Mouse (Mus musculus): ENCODE results near the gene Ifna4. TPM values are rescaled to one million over a fixed set of nuclear protein-coding genes. Genes with fewer than 3 reads are reported as not detected.

The Ifna4 gene
- polyA plus RNA-seq, 1 experiment, result not detected

- TF ChIP-seq POLR2A (IDR thresholded peaks at IDR 0.05; ENCODE audit: borderline replicate concordance, extremely low read depth, low read depth, low read length) (no peak), CTCF (IDR thresholded peaks at IDR 0.05; ENCODE audit: insufficient read depth, low read length) (no peak)
- H3K4me3 ChIP-seq (replicated peaks; ENCODE audit: extremely low read depth, low read depth, low read length), result no peak overlapping the region
- no peaks in the 10 kb centered on the region for H3K4me1 ChIP-seq (ENCODE audit: control insufficient read depth, insufficient read depth, low read length)
- DNase-seq, result no peak
Observed at GRCm38 (mm10) chr4:88888236-88888635, 46.6 kb downstream of the Ifna4 start.

Other genes starting within 250 kb of the Ifna4 start
- gene Ifna9, start 249.5 kb upstream of the Ifna4 start, polyA plus RNA-seq (2012; rRNA removed), result not detected in 2 replicates
- gene Ifna12, start 238.5 kb upstream of the Ifna4 start, polyA plus RNA-seq (2012; rRNA removed), result not detected in 2 replicates
- not detected in 2 replicates for gene C87499, start 207.4 kb upstream of the Ifna4 start, polyA plus RNA-seq (2012; rRNA removed)
- gene Ifna13, start 197.4 kb upstream of the Ifna4 start, polyA plus RNA-seq (2012; rRNA removed), result not detected in 2 replicates
- gene Ifna16, start 164.9 kb upstream of the Ifna4 start, polyA plus RNA-seq (2012; rRNA removed), result not detected in 2 replicates
- not detected in 2 replicates for gene Ifna2, start 157.9 kb upstream of the Ifna4 start, polyA plus RNA-seq (2012; rRNA removed)
- gene Ifnab, start 150.5 kb upstream of the Ifna4 start, polyA plus RNA-seq (2012; rRNA removed), result not detected in 2 replicates
- gene Gm26566, start 120.1 kb upstream of the Ifna4 start, polyA plus RNA-seq (2012; rRNA removed), result 0.19 and 0.33 TPM in 2 replicates
- gene Klhl9, start 119.4 kb upstream of the Ifna4 start, polyA plus RNA-seq (2012; rRNA removed), result 19.6 and 19.7 TPM in 2 replicates
- not detected in 2 replicates for gene Gm13271, start 87.0 kb upstream of the Ifna4 start, polyA plus RNA-seq (2012; rRNA removed)
- not detected in 2 replicates for gene Gm13283, start 81.7 kb upstream of the Ifna4 start, polyA plus RNA-seq (2012; rRNA removed)
- gene Gm13290, start 68.0 kb upstream of the Ifna4 start, polyA plus RNA-seq (2012; rRNA removed), result not detected in 2 replicates
- not detected in 2 replicates for gene Gm13289, start 64.9 kb upstream of the Ifna4 start, polyA plus RNA-seq (2012; rRNA removed)
- gene Gm13272, start 62.0 kb upstream of the Ifna4 start, polyA plus RNA-seq (2012; rRNA removed), result not detected in 2 replicates
- gene Ifnz, start 59.7 kb upstream of the Ifna4 start, polyA plus RNA-seq (2012; rRNA removed), result not detected in 2 replicates
- gene Gm13276, start 56.2 kb upstream of the Ifna4 start, polyA plus RNA-seq (2012; rRNA removed), result not detected in 2 replicates
- not detected in 2 replicates for gene Gm13277, start 53.2 kb upstream of the Ifna4 start, polyA plus RNA-seq (2012; rRNA removed)
- gene Gm13278, start 50.3 kb upstream of the Ifna4 start, polyA plus RNA-seq (2012; rRNA removed), result not detected in 2 replicates
- gene Gm13275, start 47.4 kb upstream of the Ifna4 start, polyA plus RNA-seq (2012; rRNA removed), result not detected in 2 replicates
- not detected in 2 replicates for gene Gm13279, start 44.5 kb upstream of the Ifna4 start, polyA plus RNA-seq (2012; rRNA removed)
- not detected in 2 replicates for gene Gm13285, start 42.2 kb upstream of the Ifna4 start, polyA plus RNA-seq (2012; rRNA removed)
- gene Gm13287, start 38.6 kb upstream of the Ifna4 start, polyA plus RNA-seq (2012; rRNA removed), result not detected in 2 replicates
- gene Gm13288, start 36.3 kb upstream of the Ifna4 start, polyA plus RNA-seq (2012; rRNA removed), result not detected in 2 replicates
- not detected in 2 replicates for gene Ifna7, start 25.6 kb upstream of the Ifna4 start, polyA plus RNA-seq (2012; rRNA removed)
- gene Ifna11, start 21.9 kb upstream of the Ifna4 start, polyA plus RNA-seq (2012; rRNA removed), result not detected in 2 replicates
- not detected in 2 replicates for gene Ifna6, start 14.4 kb upstream of the Ifna4 start, polyA plus RNA-seq (2012; rRNA removed)
- not detected in 2 replicates for gene Ifna5, start 6.3 kb upstream of the Ifna4 start, polyA plus RNA-seq (2012; rRNA removed)
- not detected in 2 replicates for gene Ifna1, start 8.2 kb downstream of the Ifna4 start, polyA plus RNA-seq (2012; rRNA removed)
- gene Ifne, start 38.3 kb downstream of the Ifna4 start, polyA plus RNA-seq (2012; rRNA removed), result not detected in 2 replicates